Mouse (Mus musculus): ENCODE data around the gene Gucd1.

DNA sequence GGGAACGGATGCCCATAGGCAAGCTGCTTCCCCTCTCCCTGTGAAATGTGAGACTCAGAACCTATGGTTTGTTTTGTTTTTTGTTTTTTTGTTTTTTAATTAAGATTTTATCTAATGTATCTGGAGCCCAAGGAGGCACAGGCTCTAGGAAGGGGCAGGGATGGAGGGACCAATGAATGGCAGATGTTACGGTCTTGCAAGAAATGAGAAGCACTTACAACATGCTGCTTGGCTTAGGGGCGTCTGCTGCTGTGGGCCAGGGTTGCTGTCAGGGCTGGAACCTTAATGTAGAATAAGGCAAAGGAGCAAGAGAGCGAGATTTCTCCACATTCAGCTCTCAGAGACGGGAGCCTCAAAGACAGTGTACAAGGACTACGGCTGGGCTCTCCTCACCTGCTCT, 37.8 kb upstream of the Gucd1 start:
- TF ChIP-seq CTCF (IDR thresholded peaks at IDR 0.05; ENCODE audit: low read depth, low read length) (no peak), POLR2A (IDR thresholded peaks at IDR 0.05; ENCODE audit: extremely low read depth, insufficient read depth, low read length) (no peak)

Measured in liver, adult 2 months (tissue).